Mouse (Mus musculus) brain, adult 10 weeks (tissue): ENCODE measurements around the gene Plk4. TPM values are rescaled to one million over a fixed set of nuclear protein-coding genes. Genes with fewer than 3 reads are reported as not detected.

ENCODE experiments used
- polyA plus RNA-seq: library from polyadenylated mRNA; stranded (reverse); fragments of 350-450 nt; fragmentation: Illumina TruSeq; extraction: RNeasy Lipid Tissue Mini Kit (QIAGEN cat#74804); gene quantifications from one replicate; pipeline ENCODE4 v1.2.3, GENCODE M21; 2015; ENCODE audit warnings: low read depth, low replicate concordance

Plk4 gene
- 6.6 TPM for polyA plus RNA-seq

DNA sequence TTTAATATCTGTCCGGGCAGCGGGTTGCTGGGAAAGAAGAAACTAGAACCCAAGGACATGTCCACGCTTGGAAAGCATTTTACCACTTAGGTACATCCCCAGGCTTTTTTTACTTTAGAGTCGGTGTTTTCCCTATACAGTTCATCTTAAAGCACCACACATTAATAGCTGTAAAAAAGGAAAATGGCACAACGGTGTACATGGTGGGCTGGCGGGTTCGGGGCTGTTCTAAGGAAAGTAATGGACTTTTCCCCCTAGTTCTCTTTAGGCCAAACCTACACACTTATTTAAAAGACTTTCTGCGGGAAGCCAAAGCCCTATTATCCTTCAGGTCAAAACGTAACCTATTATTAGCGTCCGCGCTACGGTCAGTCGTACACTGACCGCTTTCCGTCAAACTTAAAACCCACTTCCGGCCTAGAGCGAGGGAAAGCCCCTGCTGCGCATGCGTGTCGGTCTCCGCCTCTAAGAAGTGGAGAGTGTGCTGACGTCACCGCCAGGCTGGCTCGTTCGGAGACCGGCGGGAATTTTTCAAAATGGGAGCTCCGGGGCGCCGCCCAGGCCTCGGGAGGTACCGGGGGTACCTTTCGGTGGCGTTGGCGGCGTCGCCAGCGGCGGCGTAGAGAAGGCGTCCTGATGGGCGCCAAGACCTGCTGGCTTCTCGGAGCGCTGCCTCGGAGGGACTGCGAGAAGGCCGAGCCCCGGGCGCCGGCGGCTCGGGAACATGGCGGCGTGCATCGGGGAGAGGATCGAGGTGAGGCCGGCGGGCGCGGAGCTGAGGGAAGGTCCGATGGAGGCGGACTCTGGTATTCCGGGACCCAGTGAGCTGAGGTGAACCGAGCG is at the start of gene Plk4:
Plk4 (plus strand) TSS at position 490 of the 843 bp plus-strand sequence.

DNA sequence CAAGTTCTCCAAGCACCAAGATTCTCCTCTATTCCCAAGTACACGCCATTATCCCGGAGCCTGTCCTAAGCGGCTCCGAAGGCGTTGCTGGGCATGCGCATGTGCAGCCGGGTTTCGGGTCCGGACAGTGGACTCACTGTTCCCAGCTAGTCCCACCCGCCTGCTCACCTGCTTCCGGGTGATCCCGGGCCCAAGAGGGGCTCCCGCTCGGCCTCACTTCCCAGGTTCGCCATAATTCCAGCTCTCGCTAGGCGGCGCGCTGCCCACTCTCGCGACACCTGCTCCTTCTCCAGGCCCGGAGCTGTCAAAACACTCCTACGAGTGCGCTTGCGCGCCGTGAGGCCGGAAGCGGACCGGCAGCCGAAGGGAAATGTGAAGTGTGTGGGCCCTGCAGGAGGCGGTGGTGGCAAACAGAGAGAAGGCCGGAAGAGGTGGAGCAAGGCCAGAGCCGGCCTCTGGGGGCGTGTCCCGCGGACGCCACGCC is 46.7 kb downstream of the Plk4 start, which contains the start of gene Mfsd8:
Mfsd8 (minus strand) TSS at position 414 of the 484 bp plus-strand sequence.

DNA sequence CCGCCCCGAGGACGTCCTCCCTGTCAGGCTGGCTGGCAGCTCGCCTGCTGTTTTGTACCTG is 47.0 kb downstream of the Plk4 start, which contains the start of gene Abhd18:
Abhd18 (plus strand) TSS at position 14 of the 61 bp plus-strand sequence.

Other genes with a start within 250 kb of the Plk4 start
- gene Slc25a31, start 91.2 kb upstream of the Plk4 start, polyA plus RNA-seq, result not detected
- gene Hspa4l, start 55.5 kb upstream of the Plk4 start, polyA plus RNA-seq, result 94.4 TPM
- 19.9 TPM for gene Mfsd8, start 46.9 kb downstream of the Plk4 start, polyA plus RNA-seq
- gene Abhd18, start 47.0 kb downstream of the Plk4 start, polyA plus RNA-seq, result 21.7 TPM
- gene 1700034I23Rik, start 102.5 kb downstream of the Plk4 start, polyA plus RNA-seq, result not detected
- 16.5 TPM for gene Larp1b, start 149.8 kb downstream of the Plk4 start, polyA plus RNA-seq